Mouse (Mus musculus) forebrain, embryonic 14.5 days (tissue): ENCODE measurements around the gene Lce1j. TPM values are rescaled to one million over a fixed set of nuclear protein-coding genes. Genes with fewer than 3 reads are reported as not detected.
A peak's percentile ranks its signal among the peaks of the same experiment; 100 is the strongest.

ENCODE experiments used
- ATAC-seq: fragments of 200-750 bp; cut with Nextera tagmentation; 2 replicates; pipeline ENCODE4 v1.8.0; 2017; ENCODE audit warnings: mild to moderate bottlenecking, moderate library complexity
- DNase-seq: peaks from one replicate; pipeline ENCODE4 v3.0.0-alpha.2; 2015; ENCODE audit warnings: low spot score
- H3K27ac ChIP-seq: fragments of 300-500 bp; sonication (generic); 2 replicates; pipeline ENCODE4 v1.5.1; 2014; ENCODE audit warnings: low read depth, mild to moderate bottlenecking, control low read depth, low read length, moderate library complexity
- H3K27me3 ChIP-seq: fragments of 300-500 bp; sonication (generic); replicated peaks from 2 replicates; pipeline ENCODE4 v1.6.1; 2014; ENCODE audit warnings: low read length, control low read depth, mixed read lengths; ENCODE audit not compliant: control insufficient read depth, insufficient read depth
- H3K36me3 ChIP-seq: fragments of 300-500 bp; sonication (generic); 2 replicates; pipeline ENCODE4 v1.6.1; 2014; ENCODE audit warnings: low read length, control low read depth; ENCODE audit not compliant: control insufficient read depth, insufficient read depth
- H3K4me1 ChIP-seq: fragments of 300-500 bp; sonication (generic); 2 replicates; pipeline ENCODE4 v1.6.1; 2014; ENCODE audit warnings: antibody characterized with exemption, low read length, control low read depth; ENCODE audit not compliant: control insufficient read depth, insufficient read depth
- H3K4me2 ChIP-seq: fragments of 300-500 bp; sonication (generic); 2 replicates; pipeline ENCODE4 v1.6.1; 2014; ENCODE audit warnings: mild to moderate bottlenecking, control low read depth, low read length
- H3K4me3 ChIP-seq: fragments of 300-500 bp; sonication (generic); 2 replicates; pipeline ENCODE4 v1.5.1; 2014; ENCODE audit warnings: low read depth, low read length, control low read depth
- H3K9ac ChIP-seq: fragments of 300-500 bp; sonication (generic); 2 replicates; pipeline ENCODE4 v1.6.1; 2014; ENCODE audit warnings: mild to moderate bottlenecking, low read length, control low read depth, moderate library complexity
- H3K9me3 ChIP-seq: fragments of 300-500 bp; sonication (generic); replicated peaks from 2 replicates; pipeline ENCODE4 v1.6.1; 2016; ENCODE audit warnings: low read length, control low read depth, mixed read lengths; ENCODE audit not compliant: control insufficient read depth
- WGBS: fragments of 180-500 bp; shearing (Covaris S2); extraction: QIAGEN DNeasy Blood & Tissue Kit; methylation state at CpG from one replicate; pipeline ENCODE4 v1.1.7; 2014; 5-methylcytosine and 5-hydroxymethylcytosine counted together
- polyA plus RNA-seq: library from polyadenylated mRNA; unstranded; fragments of >200 nt; fragmentation: Nextera tagmentation; extraction: Ambion mirVana; gene quantifications from 2 replicates; pipeline ENCODE4 v1.2.1, GENCODE M21; 2014

Gene Lce1j
- polyA plus RNA-seq, 1 experiment from 2014 or later: not detected

DNA sequence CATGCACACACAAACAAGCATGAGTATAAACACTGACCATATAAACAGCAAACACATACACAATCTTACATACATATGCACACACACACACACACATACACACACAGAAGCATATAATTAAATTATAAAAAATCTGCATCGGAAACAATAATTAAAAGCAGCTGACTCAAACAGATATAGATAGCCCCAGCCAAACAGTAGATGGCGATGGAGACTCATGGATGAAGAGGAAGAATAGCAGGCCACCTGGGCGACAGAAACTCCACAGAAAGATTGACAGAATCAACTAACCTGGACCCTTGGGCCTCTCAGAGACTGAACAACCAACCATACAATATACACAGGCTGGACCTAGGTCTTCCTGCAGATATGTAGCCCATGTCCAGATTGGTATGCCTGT, 37.1 kb downstream of the Lce1j start:
- Histone ChIP-seq H3K4me3 (no peak overlapping the region), H3K9me3 (no peaks in the 10 kb centered on the region), H3K27me3 (no peaks in the 10 kb centered on the region), H3K27ac (no peak overlapping the region), H3K4me1 (no peaks in the 10 kb centered on the region), H3K36me3 (no peaks in the 10 kb centered on the region), H3K4me2 (no peak overlapping the region), H3K9ac (no peak overlapping the region)
- ATAC-seq: no peak
- 47% methylated on average over 3 of the region's 3 CpGs for WGBS
- DNase-seq: peak; percentile 1

- DNase-seq (no peak), ATAC-seq (no peak)
- H3K27ac ChIP-seq: no peak within 1 kb of the TSS
- no peak within 1 kb of the TSS for H3K4me3 ChIP-seq
- no peak within 1 kb of the TSS for H3K4me2 ChIP-seq
- 86% methylated on average over 1 of the region's 1 CpGs for WGBS
- no peaks in the 10 kb centered on the region for H3K36me3 ChIP-seq
- H3K9me3 ChIP-seq: no peaks in the 10 kb centered on the region
- H3K27me3 ChIP-seq: no peaks in the 10 kb centered on the region
- no peaks in the 10 kb centered on the region for H3K4me1 ChIP-seq
- H3K9ac ChIP-seq: no peak within 1 kb of the TSS
These were observed 38.1 kb downstream of the Lce1j start, which contains the start of gene Lce1g for GRCm38 (mm10) chr3:92752238-92752637. Gene Lce1g, minus strand, starts transcription at chr3:92752338.

DNA sequence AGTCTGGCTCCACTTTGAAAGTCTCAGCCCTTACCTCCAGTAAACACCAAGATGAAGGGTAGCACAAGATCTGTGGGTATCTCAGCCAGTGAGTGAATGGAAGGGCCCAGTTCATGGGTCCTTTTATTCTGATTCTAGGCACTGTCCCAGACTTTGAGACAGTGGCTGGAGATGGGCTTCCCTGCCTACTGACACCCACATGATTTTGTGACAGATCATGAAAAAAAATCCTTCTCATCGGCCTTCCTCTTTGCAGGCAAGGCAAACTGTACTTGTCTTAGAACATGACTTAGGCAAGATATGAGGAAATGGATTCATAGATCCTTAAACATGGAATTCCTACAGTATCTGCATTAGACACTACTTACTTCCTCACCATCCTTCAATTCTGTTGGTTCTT, 51.3 kb downstream of the Lce1j start, which contains the start of gene Gm38119:
Gm38119 (minus strand) TSS at position 101 of the 400 bp plus-strand sequence.
- Histone ChIP-seq H3K4me1 (no peaks in the 10 kb centered on the region), H3K27me3 (no peaks in the 10 kb centered on the region), H3K9ac (no peak within 1 kb of the TSS), H3K4me2 (no peak within 1 kb of the TSS), H3K36me3 (no peaks in the 10 kb centered on the region), H3K4me3 (no peak within 1 kb of the TSS), H3K9me3 (no peaks in the 10 kb centered on the region), H3K27ac (no peak within 1 kb of the TSS)
- DNase-seq: no peak
- ATAC-seq: no peak
- whole genome bisulfite sequencing: 85% methylated on average over 1 of the region's 1 CpGs

Other genes with a start within 250 kb of the Lce1j start
- not detected in 2 replicates for gene Ivl, start 216.8 kb downstream of the Lce1j start, polyA plus RNA-seq
- not detected in 2 replicates for gene Smcp, start 201.5 kb downstream of the Lce1j start, polyA plus RNA-seq
- gene 2210017I01Rik, start 183.0 kb downstream of the Lce1j start, polyA plus RNA-seq: not detected in 2 replicates
- not detected in 2 replicates for gene Lce6a, start 168.9 kb downstream of the Lce1j start, polyA plus RNA-seq
- gene Lce1a1, start 142.2 kb downstream of the Lce1j start, polyA plus RNA-seq: not detected in 2 replicates
- not detected in 2 replicates for gene Lce1b, start 133.6 kb downstream of the Lce1j start, polyA plus RNA-seq
- gene Lce1a2, start 120.2 kb downstream of the Lce1j start, polyA plus RNA-seq: not detected in 2 replicates
- not detected in 2 replicates for gene Lce1c, start 111.3 kb downstream of the Lce1j start, polyA plus RNA-seq
- gene Lce1d, start 103.3 kb downstream of the Lce1j start, polyA plus RNA-seq: not detected in 2 replicates
- gene Lce1e, start 81.4 kb downstream of the Lce1j start, polyA plus RNA-seq: not detected in 2 replicates
- not detected in 2 replicates for gene Lce1f, start 70.2 kb downstream of the Lce1j start, polyA plus RNA-seq
- gene Gm38119, start 51.4 kb downstream of the Lce1j start, polyA plus RNA-seq: not detected in 2 replicates
- not detected in 2 replicates for gene Lce1g, start 38.2 kb downstream of the Lce1j start, polyA plus RNA-seq
- not detected in 2 replicates for gene Lce1h, start 25.4 kb downstream of the Lce1j start, polyA plus RNA-seq
- not detected in 2 replicates for gene Lce1i, start 11.6 kb downstream of the Lce1j start, polyA plus RNA-seq
- gene Lce1k, start 17.4 kb upstream of the Lce1j start, polyA plus RNA-seq: not detected in 2 replicates
- gene Kprp, start 36.7 kb upstream of the Lce1j start, polyA plus RNA-seq: not detected in 2 replicates
- not detected in 2 replicates for gene Lce1l, start 60.8 kb upstream of the Lce1j start, polyA plus RNA-seq
- gene 2310050C09Rik, start 79.7 kb upstream of the Lce1j start, polyA plus RNA-seq: not detected in 2 replicates
- gene Lce3a, start 135.7 kb upstream of the Lce1j start, polyA plus RNA-seq: not detected in 2 replicates
- gene Lce3b, start 142.5 kb upstream of the Lce1j start, polyA plus RNA-seq: not detected in 2 replicates
- not detected in 2 replicates for gene Lce3c, start 154.0 kb upstream of the Lce1j start, polyA plus RNA-seq
- not detected in 2 replicates for gene Lce3d, start 166.9 kb upstream of the Lce1j start, polyA plus RNA-seq
- not detected in 2 replicates for gene Lce3e, start 176.5 kb upstream of the Lce1j start, polyA plus RNA-seq
- not detected in 2 replicates for gene Lce3f, start 201.7 kb upstream of the Lce1j start, polyA plus RNA-seq
- 0.25 TPM in 1 of 2 replicates, not detected in the other for gene Crct1, start 225.2 kb upstream of the Lce1j start, polyA plus RNA-seq
- gene Lce1m, start 228.5 kb upstream of the Lce1j start, polyA plus RNA-seq: not detected in 2 replicates